Mouse (Mus musculus): Measurements from ENCODE around the gene Hint1.

GRCm38 (mm10) chr11:54906466-54906865 is 40.3 kb downstream of the Hint1 start:
- TF ChIP-seq CTCF (IDR thresholded peaks at IDR 0.05 in 2 of 3, conservative IDR thresholded peaks at IDR 0.05 in 1 of 3; ENCODE audit: control insufficient read depth in 1 of 3, insufficient read depth in 1 of 3, low read depth in 2 of 3, low read length in 3 of 3, poor library complexity in 1 of 3, severe bottlenecking in 1 of 3) (no peak), NELFE (IDR thresholded peaks at IDR 0.05; ENCODE audit: low read depth, low read length) (no peak), ZC3H11A (IDR thresholded peaks at IDR 0.05; ENCODE audit: low read depth, low read length) (no peak), ELF1 (IDR thresholded peaks at IDR 0.05; ENCODE audit: low read depth, low read length) (no peak)

Measured in MEL (cell line).